Mouse (Mus musculus): Measurements from ENCODE around the gene Cep112.
A peak's percentile ranks its signal among the peaks of the same experiment; 100 is the strongest.

Gene Cep112

GRCm38 (mm10) chr11:108424889-108425591 lies at the start of gene Cep112:
Gene Cep112, plus strand, starts transcription at chr11:108425192.
- DNase-seq (ENCODE audit: low spot score): peak; percentile 100

- no peak for DNase-seq (ENCODE audit: low spot score)
These were observed 48.2 kb upstream of the Cep112 start for GRCm38 (mm10) chr11:108376815-108377214.

- DNase-seq (ENCODE audit: low spot score): peak; percentile 92
These were observed 47.2 kb upstream of the Cep112 start for GRCm38 (mm10) chr11:108377680-108378362.

GRCm38 (mm10) chr11:108378363-108378751 lies 46.6 kb upstream of the Cep112 start:
- DNase-seq (ENCODE audit: low spot score): no peak

GRCm38 (mm10) chr11:108382664-108383063 lies 42.3 kb upstream of the Cep112 start:
- DNase-seq (ENCODE audit: low spot score): no peak

GRCm38 (mm10) chr11:108384920-108385665 lies 39.9 kb upstream of the Cep112 start:
- peak; percentile 56 for DNase-seq (ENCODE audit: low spot score)

GRCm38 (mm10) chr11:108385666-108386024 lies 39.3 kb upstream of the Cep112 start:
- no peak for DNase-seq (ENCODE audit: low spot score)

- DNase-seq (ENCODE audit: low spot score): no peak
These were observed 29.9 kb upstream of the Cep112 start for GRCm38 (mm10) chr11:108395061-108395460.

- DNase-seq (ENCODE audit: low spot score): no peak
These were observed 28.7 kb upstream of the Cep112 start for GRCm38 (mm10) chr11:108396076-108396829.

- DNase-seq (ENCODE audit: low spot score): no peak
These were observed 14.9 kb upstream of the Cep112 start for GRCm38 (mm10) chr11:108409876-108410644.

GRCm38 (mm10) chr11:108416360-108416759 lies 8.6 kb upstream of the Cep112 start:
- DNase-seq (ENCODE audit: low spot score): no peak

GRCm38 (mm10) chr11:108418540-108418939 lies 6.5 kb upstream of the Cep112 start:
- DNase-seq (ENCODE audit: low spot score): peak; percentile 78

GRCm38 (mm10) chr11:108419242-108419641 lies 5.8 kb upstream of the Cep112 start:
- DNase-seq (ENCODE audit: low spot score): no peak

GRCm38 (mm10) chr11:108420751-108421150 lies 4.2 kb upstream of the Cep112 start:
- DNase-seq (ENCODE audit: low spot score): peak; percentile 24

- no peak for DNase-seq (ENCODE audit: low spot score)
These were observed 1.8 kb upstream of the Cep112 start for GRCm38 (mm10) chr11:108423221-108423620.

- DNase-seq (ENCODE audit: low spot score): peak; percentile 23
These were observed 881 bp upstream of the Cep112 start for GRCm38 (mm10) chr11:108424111-108424510.

GRCm38 (mm10) chr11:108425592-108425921 lies 565 bp downstream of the Cep112 start:
- peak; percentile 51 for DNase-seq (ENCODE audit: low spot score)

- DNase-seq (ENCODE audit: low spot score): no peak
These were observed 1.1 kb downstream of the Cep112 start for GRCm38 (mm10) chr11:108426086-108426485.

- DNase-seq (ENCODE audit: low spot score): no peak
These were observed 2.2 kb downstream of the Cep112 start for GRCm38 (mm10) chr11:108427191-108427590.

GRCm38 (mm10) chr11:108429076-108429475 lies 4.1 kb downstream of the Cep112 start:
- no peak for DNase-seq (ENCODE audit: low spot score)

GRCm38 (mm10) chr11:108443893-108444563 lies 19.0 kb downstream of the Cep112 start:
- no peak for DNase-seq (ENCODE audit: low spot score)

Data from retina, embryonic 14.5 days (tissue).